Mouse (Mus musculus) heart, postnatal 36 days (tissue): ENCODE measurements at regions not wholly inside any gene's neighbourhood (a gene's known extent, or its start where the extent isn't known, plus 50 kb on each side); places are given as distances from the start of the nearest gene placed in this dataset.

Experiments used
- DNase-seq, 2 experiments: peaks; one replicate each; pipeline ENCODE4 v3.0.0; 2021 to 2022
- intact Hi-C: fragments of 180-260 bp; cut with DNase I; formaldehyde crosslinking; loops from one replicate; pipeline ENCODE4 v1.15.1; 2025

GRCm38 (mm10) chr12:91999031-91999430 lies 150.1 kb upstream of the Sel1l start:
- intact Hi-C loops: no loop called here
- no peak for DNase-seq

- intact Hi-C loops: no loop called here
Observed at GRCm38 (mm10) chr12:91997404-91997803, 148.4 kb upstream of the Sel1l start.

GRCm38 (mm10) chr12:91995545-91995944 lies 146.6 kb upstream of the Sel1l start:
- no peak for DNase-seq
- intact Hi-C loops: no loop called here

More at GRCm38 (mm10) chr12:91997404-91997803, 148.4 kb upstream of the Sel1l start:
- no peak for DNase-seq

GRCm38 (mm10) chr12:91986448-91986847 lies 137.5 kb upstream of the Sel1l start:
- DNase-seq: no peak
- intact Hi-C loops: no loop called here

DNA sequence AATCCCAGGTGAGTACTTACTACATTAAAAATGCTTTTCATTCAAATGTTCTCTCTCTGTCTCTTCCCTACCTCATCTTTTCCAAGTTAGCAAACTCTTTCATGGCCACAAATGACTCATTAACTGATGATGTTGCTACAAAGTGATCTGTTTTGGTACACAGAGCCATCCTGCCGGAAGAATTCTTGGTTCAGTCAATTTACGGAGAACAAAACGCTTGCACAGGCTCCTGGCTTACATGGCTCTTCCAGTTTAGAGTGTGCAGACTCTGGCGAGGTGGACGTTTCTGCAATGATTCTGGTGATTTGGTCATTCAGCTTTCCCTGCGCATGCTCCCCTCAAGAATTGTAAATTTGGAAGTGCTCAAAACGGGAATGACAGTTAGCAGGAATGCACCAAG lies 131.4 kb upstream of the Sel1l start:
- no peak for DNase-seq
- intact Hi-C loops: no loop called here

DNA sequence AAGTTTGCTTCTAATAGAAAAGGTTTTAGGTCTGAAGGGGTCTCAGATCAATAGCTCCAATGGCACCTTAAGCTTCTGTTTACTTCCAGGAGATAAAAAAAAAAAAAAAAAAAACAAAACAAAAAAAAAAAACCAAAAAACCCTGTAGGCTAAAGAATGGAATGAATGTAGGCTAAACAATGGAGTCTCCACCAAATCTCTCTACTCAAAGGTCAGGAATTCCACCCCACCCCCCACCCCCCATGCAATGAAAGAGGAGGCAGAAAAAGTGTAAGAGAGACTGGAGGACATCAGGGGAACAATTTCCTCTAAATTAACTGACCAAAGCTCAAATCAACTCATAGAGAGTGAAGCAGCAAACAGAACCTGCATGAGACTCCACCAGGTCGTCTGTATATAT lies 122.1 kb upstream of the Sel1l start:
- DNase-seq: no peak
- intact Hi-C loops: no loop called here

DNA sequence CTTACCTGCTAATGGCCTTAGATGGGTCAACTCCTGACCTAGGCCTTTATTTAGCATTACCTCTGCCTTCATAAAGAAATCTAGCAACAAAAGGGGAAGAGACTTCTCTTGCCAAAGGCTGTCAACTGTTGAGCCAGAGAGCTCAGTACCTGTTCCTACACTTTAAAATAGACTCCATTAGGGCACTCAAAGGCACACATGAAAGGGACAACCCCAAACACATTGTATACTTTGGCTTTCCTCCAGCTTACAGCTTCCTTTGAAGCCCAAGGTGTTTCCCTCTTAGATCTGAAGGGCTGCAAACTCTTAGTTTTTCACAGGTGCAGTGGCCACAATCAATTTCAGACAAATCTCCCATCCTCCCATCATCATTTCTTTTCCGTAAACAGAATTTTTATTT lies 117.0 kb upstream of the Sel1l start:
- intact Hi-C loops: no loop called here
- DNase-seq: no peak

DNA sequence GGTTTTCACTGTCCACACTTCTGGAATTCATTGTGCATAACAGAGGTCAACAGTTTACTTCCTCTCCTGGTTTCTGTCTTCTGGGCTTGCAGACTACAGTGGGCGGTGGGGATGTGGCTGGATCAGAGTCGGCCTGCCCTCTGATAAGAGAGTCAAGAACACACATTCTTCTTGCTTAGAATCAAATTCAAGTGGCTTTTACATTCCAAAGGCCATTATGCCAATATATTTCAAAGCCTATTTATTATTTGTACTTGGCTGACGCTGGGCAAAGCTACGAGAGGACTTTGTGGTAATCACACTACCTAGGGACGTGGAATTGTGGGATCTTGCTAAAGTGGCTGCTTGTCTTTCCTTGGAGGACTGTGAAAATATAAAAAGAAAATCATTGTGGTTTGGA lies 114.3 kb upstream of the Sel1l start:
- no peak for DNase-seq
- intact Hi-C loops: no loop called here

GRCm38 (mm10) chr12:91958086-91958485 lies 109.1 kb upstream of the Sel1l start:
- intact Hi-C loops: no loop called here
- no peak for DNase-seq

DNA sequence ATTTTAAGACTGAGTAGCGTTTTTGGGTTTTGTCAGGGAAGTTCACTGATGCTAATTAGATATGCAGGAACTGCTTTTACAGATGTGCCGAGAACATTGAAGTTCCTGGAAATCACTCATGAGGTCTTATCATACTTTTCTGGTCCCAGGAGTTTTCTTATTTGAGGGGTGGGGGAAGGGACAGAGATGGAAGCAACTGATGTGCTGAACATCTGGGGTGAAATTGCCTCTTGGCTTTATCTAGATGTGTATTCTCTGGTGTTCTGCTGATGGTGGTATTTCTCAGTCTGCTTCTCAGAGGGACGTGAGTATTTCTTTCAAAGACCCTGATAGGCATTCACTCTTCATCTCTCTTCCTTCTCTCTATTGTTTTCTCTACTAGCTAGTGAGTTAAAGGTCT lies 107.5 kb upstream of the Sel1l start:
- no peak for DNase-seq
- intact Hi-C loops: no loop called here

DNA sequence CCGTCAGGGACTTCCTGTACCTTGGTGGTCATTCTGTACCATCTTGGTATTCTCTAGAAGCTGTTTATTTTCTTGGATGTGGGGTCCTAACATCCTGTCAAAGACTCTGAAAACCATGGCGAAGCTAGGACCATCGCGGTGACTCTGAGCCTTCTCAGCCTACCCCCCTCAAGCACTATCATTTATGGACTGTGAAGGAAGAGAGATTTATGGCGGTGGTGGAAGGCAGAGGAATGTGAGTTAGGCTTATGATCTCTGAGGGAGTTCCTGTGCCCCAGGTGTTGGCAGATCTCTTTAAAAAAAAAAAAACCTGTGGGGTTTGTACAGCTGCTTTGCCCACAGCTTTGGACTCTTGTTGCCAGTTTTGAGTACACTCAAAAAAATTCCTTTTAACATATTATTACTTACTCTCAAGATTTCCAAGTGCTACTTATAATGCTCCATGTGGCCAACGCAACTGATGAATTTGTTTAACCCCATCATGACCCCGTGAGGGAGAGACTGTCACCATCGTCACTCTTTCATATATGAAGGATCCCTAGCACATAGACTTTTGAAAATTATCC lies 99.7 kb upstream of the Sel1l start:
- intact Hi-C loops: no loop called here
- no peak for DNase-seq

GRCm38 (mm10) chr12:91947998-91948397 lies 99.0 kb upstream of the Sel1l start:
- DNase-seq: no peak
- intact Hi-C loops: no loop called here

DNA sequence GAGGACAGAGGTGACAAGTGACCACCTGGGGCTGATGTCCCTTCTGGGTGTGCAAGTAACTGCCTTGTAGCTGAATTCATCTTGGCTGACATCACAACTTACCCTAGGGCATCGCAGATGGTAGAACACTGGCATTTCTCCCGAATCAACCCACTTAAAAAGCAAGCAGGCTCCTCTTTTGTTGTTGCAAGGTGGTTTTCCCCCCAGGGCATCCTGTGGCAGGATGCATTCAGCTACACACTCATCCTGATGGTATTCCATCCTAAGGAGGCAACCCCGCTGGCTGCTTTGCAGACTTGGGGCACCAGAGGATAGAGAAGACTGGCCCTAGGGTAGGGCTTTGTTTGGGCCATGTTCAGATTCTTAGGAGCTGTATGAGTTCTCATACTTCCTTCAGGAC lies 97.6 kb upstream of the Sel1l start:
- intact Hi-C loops: no loop called here
- no peak for DNase-seq

DNA sequence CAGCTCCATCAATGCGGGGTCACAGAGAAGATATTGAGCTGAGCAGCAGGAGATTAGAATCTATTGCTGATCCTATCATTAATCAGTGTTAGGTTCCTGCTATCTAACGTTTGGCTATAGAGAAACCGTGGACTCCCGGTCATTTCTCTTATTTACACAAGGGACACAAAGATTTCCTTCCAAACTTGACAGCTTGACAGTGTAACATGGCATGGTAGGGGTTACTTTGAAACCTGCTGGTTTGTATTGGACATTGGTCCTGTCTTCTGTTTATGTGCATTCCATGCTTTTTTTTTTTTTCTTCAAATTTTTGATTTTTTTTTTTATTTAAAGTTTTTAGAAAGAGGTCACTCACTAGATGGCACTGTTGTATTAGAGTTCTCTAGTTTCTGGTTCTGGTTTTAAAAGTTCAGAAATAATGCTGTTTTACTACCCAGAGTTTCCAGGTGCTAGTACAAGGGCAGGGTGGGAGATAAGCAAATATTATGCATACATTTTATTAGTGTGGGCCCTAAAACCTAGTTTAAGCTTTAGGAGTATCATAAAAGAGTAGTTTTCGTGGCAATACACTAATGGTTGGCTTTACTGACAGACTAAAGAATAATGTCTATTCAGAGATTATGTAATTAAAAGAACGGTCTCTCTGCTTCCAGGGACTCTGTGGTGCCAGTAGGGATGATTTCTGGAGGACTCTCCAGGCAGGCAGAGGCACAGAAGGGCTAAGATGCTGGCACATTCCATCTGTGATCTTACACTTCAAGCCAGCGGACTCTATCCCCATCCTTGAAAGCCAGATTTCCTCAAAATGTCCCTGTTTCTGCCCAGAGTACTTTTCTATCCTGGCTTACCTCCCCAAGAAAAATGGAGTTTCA lies 83.8 kb upstream of the Sel1l start:
- no peak for DNase-seq
- intact Hi-C loops: no loop called here

DNA sequence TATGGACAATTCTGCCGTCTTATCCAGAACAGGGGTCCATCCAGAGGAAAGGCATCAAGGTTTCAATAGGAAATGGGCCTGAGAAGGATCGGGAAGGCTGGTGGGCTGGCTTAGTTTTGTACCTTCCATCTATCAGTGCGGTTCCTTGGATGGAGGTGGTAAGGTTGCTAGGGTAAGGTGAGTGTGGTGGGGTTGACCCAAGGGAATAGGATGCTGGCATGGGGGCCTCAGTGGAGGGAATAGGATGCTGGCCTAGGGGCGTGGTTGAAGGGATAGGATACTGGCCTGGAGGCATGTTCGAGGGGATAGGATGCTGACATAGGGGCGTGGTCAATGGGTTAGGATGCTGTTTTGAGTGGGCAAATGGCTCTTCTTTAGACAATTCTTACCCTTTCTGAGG lies 82.6 kb upstream of the Sel1l start:
- intact Hi-C loops: no loop called here

GRCm38 (mm10) chr12:91929386-91930054 lies 80.6 kb upstream of the Sel1l start:
- intact Hi-C loops: no loop called here
- no peak for DNase-seq

More for the DNA sequence above, 82.6 kb upstream of the Sel1l start:
- DNase-seq: no peak

- intact Hi-C loops: no loop called here
Observed at GRCm38 (mm10) chr12:91927576-91927975, 78.6 kb upstream of the Sel1l start.

GRCm38 (mm10) chr12:91915486-91915885 lies 66.5 kb upstream of the Sel1l start:
- intact Hi-C loops: no loop called here
- DNase-seq: no peak

More at GRCm38 (mm10) chr12:91927576-91927975, 78.6 kb upstream of the Sel1l start:
- DNase-seq: no peak

GRCm38 (mm10) chr12:91910529-91910928 lies 61.6 kb upstream of the Sel1l start:
- no peak for DNase-seq
- intact Hi-C loops: no loop called here
